Mouse (Mus musculus) G1E (cell line): Measurements from ENCODE around the gene Vwc2l.

Experiments
- CTCF ChIP-seq: IDR thresholded peaks from 2 replicates; pipeline ENCODE4 v1.5.1; 2012; ENCODE audit warnings: low read depth, low read length, inconsistent platforms, mixed read lengths
- GATA1 ChIP-seq: IDR thresholded peaks from 2 replicates; pipeline ENCODE4 v1.6.1; 2012; ENCODE audit warnings: borderline replicate concordance, low read length, inconsistent platforms, mixed read lengths
- GATA2 ChIP-seq: IDR thresholded peaks from 2 replicates; pipeline ENCODE4 v1.6.1; 2012; ENCODE audit warnings: low read depth, low read length, inconsistent platforms, borderline replicate concordance
- POLR2AphosphoS5 ChIP-seq: IDR thresholded peaks from 2 replicates; pipeline ENCODE4 v1.6.1; 2012; ENCODE audit warnings: low read depth, low read length, inconsistent platforms; ENCODE audit not compliant: insufficient replicate concordance
- TAL1 ChIP-seq: conservative IDR thresholded peaks from 2 replicates; pipeline ENCODE4 v1.6.1; 2012; ENCODE audit warnings: low read depth, low read length, inconsistent platforms, mixed read lengths

- no peak for TF ChIP-seq CTCF
- no peak for TF ChIP-seq POLR2AphosphoS5
- TF ChIP-seq TAL1, result no peak
- no peak for TF ChIP-seq GATA1
- no peak for TF ChIP-seq GATA2
These were observed 181.9 kb downstream of the Vwc2l start for GRCm38 (mm10) chr1:70907366-70907765.
